Mouse (Mus musculus): Measurements from ENCODE around the gene Slc15a1. TPM values are rescaled to one million over a fixed set of nuclear protein-coding genes. Genes with fewer than 3 reads are reported as not detected.

Slc15a1 gene
- total and polyA plus RNA-seq, 3 experiments, result not detected

DNA sequence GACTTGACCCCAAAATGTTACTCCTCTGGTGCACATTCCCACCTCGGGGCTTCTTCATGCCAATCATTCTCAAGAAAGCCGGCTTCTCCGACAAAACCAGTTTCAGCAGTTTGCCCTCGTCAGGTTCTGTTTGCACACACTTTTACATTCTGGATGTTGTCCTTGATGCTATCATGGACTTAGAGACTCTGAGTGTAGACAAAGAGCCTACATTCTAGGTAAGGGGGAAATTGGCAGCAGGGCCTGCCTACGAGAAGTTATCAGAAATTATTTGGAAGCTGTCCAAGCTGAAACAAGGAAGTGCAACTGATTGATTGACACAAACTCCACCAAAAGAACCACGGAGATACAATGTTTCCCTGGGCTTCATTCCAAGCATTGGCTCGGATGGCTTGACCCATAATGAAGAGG lies 81.7 kb downstream of the Slc15a1 start:
- Histone ChIP-seq H3K9ac (ENCODE audit: low read depth, low read length) (peak overlapping the region; percentile 52; the same call in 1 of the 2 replicates), H3K79me2 (replicated peaks; ENCODE audit: control insufficient read depth, insufficient read depth, low read length) (no peaks in the 10 kb centered on the region), H3K4me1 (ENCODE audit: control insufficient read depth, insufficient read depth, low read length) (peaks cover 13% of the 10 kb centered on the region), H3K36me3 (ENCODE audit: control insufficient read depth, insufficient read depth, low read length) (peaks cover 11% of the 10 kb centered on the region), H3K27ac (peak overlapping the region; percentile 94), H3K27me3 (ENCODE audit: control insufficient read depth, insufficient read depth, low read length) (no peaks in the 10 kb centered on the region), H3K4me3 (no peak overlapping the region)
- peak; percentile 57 to 58 for DNase-seq
- 7% methylated on average over 7 of the region's 7 CpGs for WGBS
- intact Hi-C loops (cut with DNase I), result loop anchor here (1.0 kb wide), 1 partner anchor 44 kb away; no protein-coding TSS in a partner anchor
- TF ChIP-seq POLR2A (IDR thresholded peaks at IDR 0.05; ENCODE audit: insufficient read depth, low read depth, low read length), result no peak
- no peak for TF ChIP-seq EP300 (IDR thresholded peaks at IDR 0.05; ENCODE audit: insufficient read depth, low read depth, low read length)
- no peak for TF ChIP-seq CTCF (IDR thresholded peaks at IDR 0.05)

DNA sequence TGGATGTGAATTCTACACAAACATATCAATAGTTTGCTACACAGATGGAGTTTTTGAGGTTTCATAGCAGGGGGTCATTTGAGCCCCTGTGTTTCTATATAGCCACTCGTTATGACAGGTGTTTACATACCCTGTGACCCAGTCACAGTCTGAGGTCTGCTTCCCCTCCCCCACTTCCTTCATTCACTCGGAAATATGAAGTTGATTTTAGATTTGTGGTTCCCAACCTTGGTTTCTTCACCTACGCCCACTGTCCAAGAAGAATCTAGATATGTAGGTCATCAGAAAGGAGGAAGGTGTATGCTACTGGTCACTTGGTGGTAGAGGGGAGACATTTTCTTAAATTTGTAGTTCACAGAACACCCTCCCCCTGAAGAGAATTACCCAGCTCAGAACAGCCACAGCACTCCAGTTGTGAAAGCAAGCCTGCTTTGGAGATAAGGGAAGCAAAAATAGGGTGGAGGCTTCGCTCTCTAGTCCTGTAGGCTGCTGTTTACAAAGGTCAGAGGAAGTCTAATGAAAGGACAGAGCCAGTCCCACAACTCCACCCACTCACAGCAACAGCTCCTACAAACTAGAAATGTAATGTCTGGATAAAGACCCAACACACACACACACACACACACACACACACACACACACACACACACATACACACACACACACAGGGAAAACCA lies 82.2 kb downstream of the Slc15a1 start:
- Histone ChIP-seq H3K9ac (ENCODE audit: low read depth, low read length) (peak overlapping the region; percentile 59), H3K4me1 (ENCODE audit: control insufficient read depth, insufficient read depth, low read length) (peaks cover 13% of the 10 kb centered on the region), H3K4me3 (peak overlapping the region; percentile 18; the same call in 1 of the 2 replicates), H3K79me2 (replicated peaks; ENCODE audit: control insufficient read depth, insufficient read depth, low read length) (no peaks in the 10 kb centered on the region), H3K27me3 (ENCODE audit: control insufficient read depth, insufficient read depth, low read length) (no peaks in the 10 kb centered on the region), H3K27ac (peak overlapping the region; percentile 94), H3K36me3 (ENCODE audit: control insufficient read depth, insufficient read depth, low read length) (peaks cover 11% of the 10 kb centered on the region)
- DNase-seq, result peak in 1 of 2 experiments; percentile 75
- intact Hi-C loops (cut with DNase I), result loop anchor here (1.0 kb wide), 1 partner anchor 44 kb away; no protein-coding TSS in a partner anchor
- 12% methylated on average over 4 of the region's 4 CpGs for WGBS
- TF ChIP-seq CTCF (IDR thresholded peaks at IDR 0.05) (no peak), POLR2A (IDR thresholded peaks at IDR 0.05; ENCODE audit: insufficient read depth, low read depth, low read length) (peak; percentile 61), EP300 (IDR thresholded peaks at IDR 0.05; ENCODE audit: insufficient read depth, low read depth, low read length) (0 out of 2 replicates have a peak, but pooled peaks have one; percentile 76)

DNA sequence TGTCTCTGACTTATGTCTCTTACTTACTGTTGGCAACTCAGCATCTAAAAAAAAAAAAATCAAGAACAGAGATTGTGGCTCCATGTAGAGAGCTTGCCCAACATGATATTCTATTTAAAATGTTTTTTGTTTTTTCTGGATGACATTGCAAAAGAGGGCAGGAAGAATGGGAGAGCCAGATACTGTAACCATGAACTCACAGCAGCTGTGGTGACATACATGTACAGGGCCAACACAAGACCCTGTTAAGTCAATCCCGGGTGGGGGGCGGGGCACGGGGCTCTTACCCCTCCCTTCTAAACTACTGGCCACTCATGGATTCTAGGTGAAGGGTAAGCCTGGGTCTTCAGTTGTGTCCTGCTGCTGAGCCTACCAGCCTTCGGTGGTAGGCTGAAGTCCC lies 83.1 kb downstream of the Slc15a1 start:
- Histone ChIP-seq H3K4me1 (ENCODE audit: control insufficient read depth, insufficient read depth, low read length) (peaks cover 13% of the 10 kb centered on the region), H3K27me3 (ENCODE audit: control insufficient read depth, insufficient read depth, low read length) (no peaks in the 10 kb centered on the region), H3K4me3 (no peak overlapping the region), H3K27ac (peak overlapping the region; percentile 94), H3K79me2 (replicated peaks; ENCODE audit: control insufficient read depth, insufficient read depth, low read length) (no peaks in the 10 kb centered on the region), H3K36me3 (ENCODE audit: control insufficient read depth, insufficient read depth, low read length) (peaks cover 11% of the 10 kb centered on the region), H3K9ac (ENCODE audit: low read depth, low read length) (no peak overlapping the region)
- intact Hi-C loops (cut with DNase I), result no loop called here
- TF ChIP-seq POLR2A (IDR thresholded peaks at IDR 0.05; ENCODE audit: insufficient read depth, low read depth, low read length), result no peak
- TF ChIP-seq EP300 (IDR thresholded peaks at IDR 0.05; ENCODE audit: insufficient read depth, low read depth, low read length), result no peak
- 65% methylated on average over 4 of the region's 4 CpGs for WGBS
- DNase-seq, result no peak

DNA sequence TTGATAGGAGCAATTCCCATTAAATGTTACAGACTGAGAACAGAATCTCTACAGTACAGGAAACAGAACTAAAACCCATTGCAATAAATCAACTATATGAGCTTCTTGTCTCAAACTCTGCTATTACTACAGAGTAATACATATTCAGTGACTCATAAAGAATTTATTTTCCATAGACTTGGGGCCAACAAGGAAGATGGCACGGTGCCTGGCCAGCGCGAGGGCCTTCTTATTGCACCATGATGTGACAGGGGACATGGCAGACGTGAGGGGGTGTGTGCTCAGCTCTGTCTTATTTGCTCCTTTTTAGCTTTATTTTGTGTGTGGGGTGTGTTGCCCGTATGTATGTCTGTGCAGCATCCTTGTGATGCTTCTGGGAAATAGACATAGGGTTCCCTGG lies 87.5 kb downstream of the Slc15a1 start:
- no peak for DNase-seq
- Histone ChIP-seq H3K36me3 (ENCODE audit: control insufficient read depth, insufficient read depth, low read length) (peaks cover 9% of the 10 kb centered on the region), H3K4me1 (ENCODE audit: control insufficient read depth, insufficient read depth, low read length) (peaks cover 6% of the 10 kb centered on the region), H3K27me3 (ENCODE audit: control insufficient read depth, insufficient read depth, low read length) (no peaks in the 10 kb centered on the region), H3K27ac (no peak overlapping the region), H3K4me3 (no peak overlapping the region), H3K9ac (ENCODE audit: low read depth, low read length) (no peak overlapping the region), H3K79me2 (replicated peaks; ENCODE audit: control insufficient read depth, insufficient read depth, low read length) (no peaks in the 10 kb centered on the region)
- TF ChIP-seq CTCF (IDR thresholded peaks at IDR 0.05), result no peak
- TF ChIP-seq EP300 (IDR thresholded peaks at IDR 0.05; ENCODE audit: insufficient read depth, low read depth, low read length), result no peak
- no peak for TF ChIP-seq POLR2A (IDR thresholded peaks at IDR 0.05; ENCODE audit: insufficient read depth, low read depth, low read length)
- 82% methylated on average over 5 of the region's 5 CpGs for WGBS
- intact Hi-C loops (cut with DNase I), result no loop called here

DNA sequence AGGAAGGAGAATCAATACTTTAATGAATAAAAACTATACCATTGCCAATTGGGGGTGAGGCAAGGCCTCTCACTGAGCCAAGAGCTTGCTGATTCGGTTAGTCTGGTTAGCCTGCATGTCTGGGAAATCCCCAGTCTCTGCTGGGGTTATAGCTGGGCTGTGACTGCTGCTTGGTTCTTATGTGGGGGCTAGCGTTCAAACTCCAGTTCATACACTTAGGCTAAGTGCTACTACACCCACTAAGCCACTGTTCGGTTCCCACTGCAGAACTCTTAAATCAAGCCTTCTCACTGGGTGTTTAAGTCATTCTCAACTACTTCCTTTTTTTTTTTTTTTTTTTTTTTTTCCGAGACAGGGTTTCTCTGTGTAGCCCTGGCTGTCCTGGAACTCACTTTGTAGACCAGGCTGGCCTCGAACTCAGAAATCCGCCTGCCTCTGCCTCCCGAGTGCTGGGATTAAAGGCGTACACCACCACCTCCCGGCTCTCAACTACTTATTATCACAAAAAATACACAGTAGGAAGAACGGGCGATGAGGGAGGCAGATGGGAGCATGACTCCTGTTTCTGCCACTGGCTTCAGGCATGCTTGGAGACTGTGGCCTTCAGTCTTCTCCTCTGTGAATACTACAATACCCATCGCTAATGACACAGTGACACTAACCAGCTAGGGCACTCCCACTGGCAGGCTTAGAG lies 88.3 kb downstream of the Slc15a1 start:
- H3K9ac ChIP-seq (ENCODE audit: low read depth, low read length), result no peak overlapping the region
- no peaks in the 10 kb centered on the region for H3K27me3 ChIP-seq (ENCODE audit: control insufficient read depth, insufficient read depth, low read length)
- no peak overlapping the region for H3K27ac ChIP-seq
- TF ChIP-seq EP300 (IDR thresholded peaks at IDR 0.05; ENCODE audit: insufficient read depth, low read depth, low read length) (no peak), CTCF (IDR thresholded peaks at IDR 0.05) (no peak), POLR2A (IDR thresholded peaks at IDR 0.05; ENCODE audit: insufficient read depth, low read depth, low read length) (no peak)
- intact Hi-C loops (cut with DNase I), result no loop called here
- H3K4me3 ChIP-seq, result no peak overlapping the region
- peaks cover 2% of the 10 kb centered on the region; the same call in 1 of the 2 replicates for H3K36me3 ChIP-seq (ENCODE audit: control insufficient read depth, insufficient read depth, low read length)
- H3K79me2 ChIP-seq (replicated peaks; ENCODE audit: control insufficient read depth, insufficient read depth, low read length), result no peaks in the 10 kb centered on the region
- WGBS, result 92% methylated on average over 11 of the region's 12 CpGs
- DNase-seq, result no peak
- no peaks in the 10 kb centered on the region for H3K4me1 ChIP-seq (ENCODE audit: control insufficient read depth, insufficient read depth, low read length)

All from heart, adult 2 months (tissue).